Mouse (Mus musculus) testis, adult 2 months (tissue): ENCODE data around the gene Erich6.

Experiments
- CTCF ChIP-seq: fragments of 200-500 bp; IDR thresholded peaks from 2 replicates; pipeline ENCODE4 v1.5.1; 2012; ENCODE audit warnings: low read depth, mild to moderate bottlenecking, inconsistent platforms, low read length, moderate library complexity; ENCODE audit not compliant: control insufficient read depth, insufficient read depth, insufficient replicate concordance
- POLR2A ChIP-seq: fragments of 200-500 bp; IDR thresholded peaks from 2 replicates; pipeline ENCODE4 v1.6.1; 2012; ENCODE audit warnings: low read depth, mild to moderate bottlenecking, inconsistent platforms, low read length, moderate library complexity; ENCODE audit not compliant: control insufficient read depth

DNA sequence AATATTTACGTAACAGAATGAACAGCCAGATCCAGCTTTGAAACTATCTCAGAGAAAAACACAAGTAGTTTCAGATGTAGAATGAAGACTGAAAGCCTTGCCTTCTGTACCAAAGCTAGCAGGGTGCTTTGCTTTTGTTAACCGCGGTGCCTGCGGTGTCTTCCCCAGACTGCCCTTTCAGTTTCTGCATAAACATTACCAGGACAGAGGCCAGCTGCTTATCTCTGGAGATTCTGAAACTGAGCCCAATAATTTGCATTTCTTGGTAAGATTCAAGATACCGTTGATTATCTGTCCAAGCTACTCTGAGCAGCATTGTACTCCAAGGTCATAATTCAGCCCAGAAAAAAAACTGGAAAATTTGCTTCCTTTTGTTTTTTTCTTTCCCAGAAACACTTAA, 43.4 kb downstream of the Erich6 start:
- no peak for TF ChIP-seq CTCF
- TF ChIP-seq POLR2A: no peak
